14 mouse cellular contexts compared by ENCODE assay signal in the genomic region with DNA sequence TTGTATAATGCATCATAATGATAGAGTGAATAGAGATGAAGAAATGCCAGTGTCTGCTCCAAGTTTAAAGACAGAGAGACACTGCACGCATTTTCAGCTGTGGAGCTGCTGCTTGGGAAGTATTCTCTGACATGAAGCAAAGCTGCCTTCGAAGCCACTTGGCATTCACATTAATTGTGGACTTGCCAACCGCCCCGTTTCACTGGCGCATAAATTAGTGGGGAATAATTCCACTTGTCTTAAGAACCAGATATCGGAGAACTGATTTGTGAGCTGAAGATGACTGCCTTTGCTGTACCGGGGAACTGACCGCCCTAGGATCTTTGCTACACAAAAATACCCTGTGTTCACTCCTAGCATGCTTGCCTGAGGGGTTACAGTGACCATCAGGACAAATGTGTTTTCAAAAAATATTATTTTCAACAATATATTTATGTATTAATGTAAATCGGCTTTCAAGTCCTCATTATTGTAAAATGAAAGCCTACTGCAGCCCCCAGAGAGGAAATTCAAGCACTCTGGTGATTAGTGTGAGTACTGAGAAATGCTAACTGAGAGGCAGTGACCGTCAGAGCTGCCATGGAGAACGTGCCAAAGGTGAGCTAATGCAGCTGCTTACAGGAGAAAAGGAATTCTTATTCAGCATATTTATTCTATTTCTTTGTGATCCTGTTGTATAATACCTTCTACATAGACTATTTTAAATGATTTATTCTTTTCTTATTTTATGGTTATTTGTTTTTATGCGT.
DNase-seq lines count a peak whose midpoint lies in the region; ATAC-seq and TF ChIP-seq lines count a peak whose summit lies in the region.
"Had no signal": no experiment of that assay in that cellular context is flagged by ENCODE, and none has a peak within 500 bp of the region (broad histone marks: within the 10 kb centered on the region; RNA-seq: fewer than 3 reads in every experiment).

No protein-coding gene starts in this region.

- no peak for TF ChIP-seq CTCF in olfactory bulb, adult 2 months (IDR thresholded peaks at IDR 0.05; ENCODE audit: insufficient read depth, low read depth, low read length)
- no peak for TF ChIP-seq CTCF in cerebellum, adult 2 months (IDR thresholded peaks at IDR 0.05; ENCODE audit: borderline replicate concordance, insufficient read depth, low read depth, low read length)

- H3K4me1 ChIP-seq in hindbrain, embryonic 12.5 days = 0 out of 2 replicates have a peak, but pooled peaks cover 2% of the 10 kb centered on the region
- H3K4me1 ChIP-seq in hindbrain, embryonic 11.5 days (replicated peaks; ENCODE audit: control insufficient read depth, insufficient read depth, low read length) = no peaks in the 10 kb centered on the region
- H3K4me1 ChIP-seq in forebrain, embryonic 15.5 days = peaks cover 22% of the 10 kb centered on the region
- no peaks in the 10 kb centered on the region for H3K4me1 ChIP-seq in olfactory bulb, adult 2 months (ENCODE audit: control insufficient read depth, insufficient read depth, low read length)
- H3K4me1 ChIP-seq in cerebellum, adult 2 months (ENCODE audit: control insufficient read depth, insufficient read depth, low read length) = no peaks in the 10 kb centered on the region
- H3K4me1 ChIP-seq: limb, embryonic 13.5 days had no signal

- H3K4me2 ChIP-seq in hindbrain, embryonic 12.5 days (replicated peaks) = no peak overlapping the region
- no peak overlapping the region for H3K4me2 ChIP-seq in hindbrain, embryonic 11.5 days (replicated peaks; ENCODE audit: low read depth, low read length)
- H3K4me2 ChIP-seq in forebrain, embryonic 15.5 days (replicated peaks) = peak overlapping the region; percentile 37
- H3K4me2 ChIP-seq: limb, embryonic 13.5 days; neural tube, embryonic 12.5 days had no signal

- no peak overlapping the region for H3K4me3 ChIP-seq in hindbrain, embryonic 12.5 days
- H3K4me3 ChIP-seq in hindbrain, embryonic 11.5 days (ENCODE audit: low read depth, low read length) = no peak overlapping the region
- peak overlapping the region; percentile 5; the same call in 1 of the 2 replicates for H3K4me3 ChIP-seq in forebrain, embryonic 15.5 days
- H3K4me3 ChIP-seq in olfactory bulb, adult 2 months (ENCODE audit: insufficient read depth, low read depth, low read length) = peak overlapping the region; percentile 14
- H3K4me3 ChIP-seq in cerebellum, adult 2 months (replicated peaks; ENCODE audit: insufficient read depth, low read depth, low read length) = no peak overlapping the region
- H3K4me3 ChIP-seq: erythroblast, embryonic 14.5 days; limb, embryonic 13.5 days; neural tube, embryonic 12.5 days had no signal

- H3K27ac ChIP-seq in hindbrain, embryonic 12.5 days = no peak overlapping the region
- H3K27ac ChIP-seq in hindbrain, embryonic 11.5 days (ENCODE audit: low read depth, low read length) = no peak overlapping the region
- H3K27ac ChIP-seq in forebrain, embryonic 15.5 days (replicated peaks) = peak overlapping the region; percentile 85
- H3K27ac ChIP-seq in olfactory bulb, adult 2 months (ENCODE audit: insufficient read depth, low read depth, low read length) = peak overlapping the region; percentile 69; the same call in 1 of the 2 replicates
- H3K27ac ChIP-seq in cerebellum, adult 2 months (ENCODE audit: insufficient read depth, low read length) = no peak overlapping the region
- H3K27ac ChIP-seq: limb, embryonic 13.5 days; neural tube, embryonic 12.5 days had no signal

- no peak for TF ChIP-seq POLR2A in olfactory bulb, adult 2 months (IDR thresholded peaks at IDR 0.05; ENCODE audit: insufficient read depth, low read depth, low read length)
- no peak for TF ChIP-seq POLR2A in cerebellum, adult 2 months (IDR thresholded peaks at IDR 0.05; ENCODE audit: borderline replicate concordance, insufficient read depth, low read length)

- peak; percentile 54; the same call in 1 of the 2 replicates for ATAC-seq in hindbrain, embryonic 12.5 days (ENCODE audit: low FRiP score)
- ATAC-seq in hindbrain, embryonic 11.5 days (ENCODE audit: low FRiP score) = no peak
- ATAC-seq in forebrain, embryonic 15.5 days (replicated peaks) = peak; percentile 63
- ATAC-seq: Patski had no signal

- H3K9ac ChIP-seq in hindbrain, embryonic 12.5 days = no peak overlapping the region
- no peak overlapping the region for H3K9ac ChIP-seq in hindbrain, embryonic 11.5 days (ENCODE audit: low read depth, low read length)
- H3K9ac ChIP-seq in forebrain, embryonic 15.5 days (replicated peaks) = no peak overlapping the region
- H3K9ac ChIP-seq: limb, embryonic 13.5 days; neural tube, embryonic 12.5 days had no signal

- no peak for DNase-seq in hindbrain, embryonic 11.5 days (ENCODE audit: low spot score)
- DNase-seq in layer of hippocampus, postnatal 14 days (ENCODE audit: low spot score in 2 of 2) = peak; percentile 43 to 57
- DNase-seq in adrenal gland, postnatal 10 days = no peak
- DNase-seq in cerebellum, adult 2 months = no peak
- no peak for DNase-seq in kidney, postnatal 36 days
- DNase-seq: kidney, adult 8-10 months; lung, postnatal 36 days had no signal

- no peaks in the 10 kb centered on the region for H3K36me3 ChIP-seq in hindbrain, embryonic 12.5 days
- H3K36me3 ChIP-seq in hindbrain, embryonic 11.5 days (ENCODE audit: control insufficient read depth, insufficient read depth, low read length) = no peaks in the 10 kb centered on the region
- H3K36me3 ChIP-seq in forebrain, embryonic 15.5 days = no peaks in the 10 kb centered on the region
- H3K36me3 ChIP-seq: limb, embryonic 13.5 days; neural tube, embryonic 12.5 days had no signal

- no peaks in the 10 kb centered on the region for H3K27me3 ChIP-seq in hindbrain, embryonic 12.5 days
- H3K27me3 ChIP-seq in hindbrain, embryonic 11.5 days (ENCODE audit: control insufficient read depth, insufficient read depth, low read length) = no peaks in the 10 kb centered on the region
- H3K27me3 ChIP-seq in forebrain, embryonic 15.5 days = no peaks in the 10 kb centered on the region
- H3K27me3 ChIP-seq in cerebellum, adult 2 months (ENCODE audit: control insufficient read depth, insufficient read depth, low read length) = no peaks in the 10 kb centered on the region
- H3K27me3 ChIP-seq: limb, embryonic 13.5 days; neural tube, embryonic 12.5 days had no signal

- H3K9me3 ChIP-seq in hindbrain, embryonic 12.5 days (replicated peaks) = no peaks in the 10 kb centered on the region
- no peaks in the 10 kb centered on the region for H3K9me3 ChIP-seq in hindbrain, embryonic 11.5 days (ENCODE audit: control insufficient read depth, low read length)
- no peaks in the 10 kb centered on the region for H3K9me3 ChIP-seq in forebrain, embryonic 15.5 days
- H3K9me3 ChIP-seq: limb, embryonic 13.5 days; neural tube, embryonic 12.5 days had no signal

- 68% methylated on average over 12 of the region's 12 CpGs for WGBS in hindbrain, embryonic 12.5 days
- 82% methylated on average over 12 of the region's 12 CpGs for WGBS in hindbrain, embryonic 11.5 days
- 26% methylated on average over 12 of the region's 12 CpGs for WGBS in forebrain, embryonic 15.5 days
- 31% methylated on average over 12 of the region's 12 CpGs for WGBS in olfactory bulb, adult 2 months
- 46% methylated on average over 12 of the region's 12 CpGs for WGBS in cerebellum, adult 2 months

Comparison
In these comparisons a context has a peak if more than half of its experiments do, and no peak if none do; other contexts are left out.
1. H3K27ac ChIP-seq: peak in forebrain, embryonic 15.5 days (single experiment) and olfactory bulb, adult 2 months (single experiment); none in hindbrain, embryonic 12.5 days (single experiment), hindbrain, embryonic 11.5 days (single experiment) and cerebellum, adult 2 months (single experiment).
2. H3K4me3 ChIP-seq: peak in forebrain, embryonic 15.5 days (single experiment) and olfactory bulb, adult 2 months (single experiment); none in hindbrain, embryonic 12.5 days (single experiment), hindbrain, embryonic 11.5 days (single experiment) and cerebellum, adult 2 months (single experiment).
3. DNase-seq: peak in layer of hippocampus, postnatal 14 days (2 of 2); none in hindbrain, embryonic 11.5 days (single experiment), adrenal gland, postnatal 10 days (single experiment), cerebellum, adult 2 months (0 of 2) and kidney, postnatal 36 days (0 of 2).